16 mouse cellular contexts compared by ENCODE assay signal in the genomic region with DNA sequence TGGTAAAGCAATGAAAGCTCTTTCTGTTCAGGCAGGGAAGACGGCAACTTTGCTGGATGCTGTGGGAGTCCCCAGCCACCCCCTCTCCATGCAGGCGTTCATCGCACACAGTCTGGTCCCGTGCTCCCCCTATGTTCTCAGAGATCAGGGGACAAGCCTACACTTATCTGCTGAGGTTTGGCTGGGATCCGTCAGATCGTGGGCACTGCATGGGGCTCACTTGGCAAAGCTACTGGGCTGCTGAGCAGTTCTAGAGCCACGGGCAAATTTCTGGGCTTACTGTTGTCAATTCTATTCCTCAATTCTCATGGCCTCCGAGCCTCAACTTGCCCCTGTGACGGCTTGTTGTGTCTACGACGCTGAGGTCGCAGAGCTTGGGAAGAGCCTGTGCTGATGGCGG. TPM values are rescaled to one million over a fixed set of nuclear protein-coding genes. Genes with fewer than 3 reads are reported as not detected.
A peak's percentile ranks its signal among the peaks of the same experiment; 100 is the strongest.
DNase-seq lines count a peak whose midpoint lies in the region; ATAC-seq and TF ChIP-seq lines count a peak whose summit lies in the region.
"Had no signal": no experiment of that assay in that cellular context is flagged by ENCODE, and none has a peak within 500 bp of the region (broad histone marks: within the 10 kb centered on the region; RNA-seq: fewer than 3 reads in every experiment).

No protein-coding gene starts in this region.

- peak; percentile 63 to 67 for DNase-seq in cerebellum, adult 2 months
- no peak for DNase-seq in cerebellum, adult 11 months
- peak; percentile 39 to 41 for DNase-seq in layer of hippocampus, postnatal 36 days
- no peak for DNase-seq in layer of hippocampus, adult 8-10 months (ENCODE audit: low spot score in 2 of 2)
- DNase-seq in right cerebral cortex, postnatal 25 days, result peak; percentile 17
- DNase-seq in right cerebral cortex, postnatal 36 days (ENCODE audit: low spot score in 2 of 2), result no peak
- DNase-seq in spleen, postnatal 4 days (ENCODE audit: low spot score in 2 of 2), result no peak
- DNase-seq: gastrocnemius, adult 2 months; heart, adult 18-20 months; kidney, adult 11 months; kidney, postnatal 25 days; liver, postnatal 0 days; thymus, adult 18-20 months had no signal

- peaks cover 15% of the 10 kb centered on the region; the same call in 1 of the 2 replicates for H3K9me3 ChIP-seq in heart, embryonic 12.5 days (replicated peaks)
- H3K9me3 ChIP-seq: forebrain, embryonic 15.5 days had no signal

- H3K36me3 ChIP-seq in heart, embryonic 12.5 days, result peaks cover 23% of the 10 kb centered on the region

- ATAC-seq in heart, embryonic 12.5 days (ENCODE audit: insufficient number of reproducible peaks, low FRiP score), result no peak
- ATAC-seq: forebrain, embryonic 15.5 days; liver, postnatal 0 days; midbrain, embryonic 16.5 days had no signal

- TF ChIP-seq POLR2A in cerebellum, adult 2 months (IDR thresholded peaks at IDR 0.05; ENCODE audit: borderline replicate concordance, insufficient read depth, low read length), result no peak

- no peak overlapping the region for H3K4me2 ChIP-seq in heart, embryonic 12.5 days
- H3K4me2 ChIP-seq: forebrain, embryonic 15.5 days had no signal

- H3K27me3 ChIP-seq in cerebellum, adult 2 months (ENCODE audit: control insufficient read depth, insufficient read depth, low read length), result no peaks in the 10 kb centered on the region
- H3K27me3 ChIP-seq in heart, embryonic 12.5 days (replicated peaks), result no peaks in the 10 kb centered on the region
- H3K27me3 ChIP-seq: forebrain, embryonic 15.5 days had no signal

- no peak overlapping the region for H3K9ac ChIP-seq in heart, embryonic 12.5 days
- H3K9ac ChIP-seq: forebrain, embryonic 15.5 days; liver, postnatal 0 days had no signal

- H3K4me1 ChIP-seq in cerebellum, adult 2 months (ENCODE audit: control insufficient read depth, insufficient read depth, low read length), result peaks cover 26% of the 10 kb centered on the region
- peaks cover 10% of the 10 kb centered on the region; the same call in 1 of the 2 replicates for H3K4me1 ChIP-seq in heart, embryonic 12.5 days (replicated peaks)

- no peak for TF ChIP-seq CTCF in cerebellum, adult 2 months (IDR thresholded peaks at IDR 0.05; ENCODE audit: borderline replicate concordance, insufficient read depth, low read depth, low read length)

- H3K4me3 ChIP-seq in cerebellum, adult 2 months (replicated peaks; ENCODE audit: insufficient read depth, low read depth, low read length), result no peak overlapping the region
- H3K4me3 ChIP-seq in heart, embryonic 12.5 days, result no peak overlapping the region
- H3K4me3 ChIP-seq: forebrain, embryonic 15.5 days; gastrocnemius, adult 2 months had no signal

- peak overlapping the region; percentile 44 for H3K27ac ChIP-seq in cerebellum, adult 2 months (ENCODE audit: insufficient read depth, low read length)
- no peak overlapping the region for H3K27ac ChIP-seq in heart, embryonic 12.5 days (ENCODE audit: poor library complexity, severe bottlenecking)
- H3K27ac ChIP-seq: forebrain, embryonic 15.5 days had no signal

- 26% methylated on average over 13 of the region's 13 CpGs for WGBS in cerebellum, adult 2 months
- 83% methylated on average over 13 of the region's 13 CpGs for WGBS in heart, embryonic 12.5 days

RNA-seq across cellular contexts. Expression of gene Boc, which starts 49.9 kb away (rescaled TPM):
- 37.9 and 43.6 TPM in 2 replicates for polyA plus RNA-seq in cerebellum, adult 2 months (2012; rRNA removed)
- 10 to 100 TPM in 1 of 2 experiments, 1 to 10 TPM in 1; 9.8 to 10.1 TPM for total RNA-seq in layer of hippocampus, postnatal 36 days (2021)
- 10 to 100 TPM; 10.7 to 13.4 (median 12.6) TPM for total RNA-seq in layer of hippocampus, adult 8-10 months (2022)
- polyA plus RNA-seq in heart, embryonic 12.5 days (2016; fragmentation: Nextera tagmentation; extraction: Ambion mirVana), result 7.9 and 9.3 TPM in 2 replicates

Comparison
In these comparisons a context has a peak if more than half of its experiments do, and no peak if none do; other contexts are left out.
1. DNase-seq: peak in cerebellum, adult 2 months (2 of 2), layer of hippocampus, postnatal 36 days (2 of 2) and right cerebral cortex, postnatal 25 days (single experiment); none in cerebellum, adult 11 months (single experiment), layer of hippocampus, adult 8-10 months (0 of 2), right cerebral cortex, postnatal 36 days (0 of 2) and spleen, postnatal 4 days (0 of 2).